ENCODE assay signal across 9 mouse cellular contexts in the genomic region with DNA sequence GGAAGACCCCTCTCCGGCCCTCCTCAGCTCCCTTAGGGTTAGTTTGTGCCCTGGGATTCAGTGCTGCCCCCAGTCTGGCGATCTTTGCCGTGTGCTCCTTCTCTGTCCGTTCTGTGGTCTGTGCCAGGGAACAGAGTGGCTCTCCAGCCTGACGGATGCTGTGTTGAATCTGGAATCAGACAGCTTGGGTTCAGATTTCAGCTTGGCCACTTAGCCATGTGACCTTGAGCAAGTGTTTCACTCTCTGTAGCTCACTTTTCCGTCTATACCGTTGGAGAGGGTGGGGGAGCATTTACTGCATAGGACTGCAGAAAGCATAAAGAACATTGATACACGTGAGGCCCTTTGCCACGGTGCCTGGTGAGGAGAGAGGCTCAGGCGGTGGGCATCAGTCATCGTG. TPM values are rescaled to one million over a fixed set of nuclear protein-coding genes. Genes with fewer than 3 reads are reported as not detected.
DNase-seq lines count a peak whose midpoint lies in the region; ATAC-seq and TF ChIP-seq lines count a peak whose summit lies in the region.
"Had no signal": no experiment of that assay in that cellular context is flagged by ENCODE, and none has a peak within 500 bp of the region (broad histone marks: within the 10 kb centered on the region; RNA-seq: fewer than 3 reads in every experiment).

No protein-coding gene starts in this region.

- ATAC-seq in hindbrain, embryonic 16.5 days, result no peak
- no peak for ATAC-seq in inflammation-experienced regulatory T-cells, adult 6 months
- ATAC-seq in forebrain, embryonic 11.5 days (replicated peaks; ENCODE audit: low FRiP score), result no peak

- no peak overlapping the region for H3K4me2 ChIP-seq in hindbrain, embryonic 16.5 days (ENCODE audit: low read length)
- no peak overlapping the region for H3K4me2 ChIP-seq in forebrain, embryonic 11.5 days (ENCODE audit: low read depth, low read length, severe bottlenecking)
- H3K4me2 ChIP-seq: forebrain, embryonic 12.5 days had no signal

- H3K9ac ChIP-seq in hindbrain, embryonic 16.5 days (ENCODE audit: low read depth, low read length), result peak overlapping the region; percentile 3; the same call in 1 of the 2 replicates
- H3K9ac ChIP-seq in forebrain, embryonic 11.5 days (ENCODE audit: low read length), result no peak overlapping the region
- H3K9ac ChIP-seq: forebrain, embryonic 12.5 days had no signal

- no peak for DNase-seq in left cerebral cortex, adult 2 months (ENCODE audit: extremely low spot score in 1 of 2, low spot score in 2 of 2)
- no peak for DNase-seq in left cerebral cortex, postnatal 10 days (ENCODE audit: extremely low spot score in 1 of 2, low spot score in 2 of 2)
- peak; percentile 68 for DNase-seq in gastrocnemius, postnatal 14 days
- DNase-seq in forebrain, embryonic 11.5 days (ENCODE audit: low spot score), result no peak
- DNase-seq: thymus, adult 2 months had no signal

- no peaks in the 10 kb centered on the region for H3K27me3 ChIP-seq in hindbrain, embryonic 16.5 days (replicated peaks; ENCODE audit: control insufficient read depth, insufficient read depth, low read length)
- no peaks in the 10 kb centered on the region for H3K27me3 ChIP-seq in forebrain, embryonic 11.5 days (ENCODE audit: control insufficient read depth, insufficient read depth, low read length)
- H3K27me3 ChIP-seq: forebrain, embryonic 12.5 days had no signal

- peak overlapping the region; percentile 93; the same call in 1 of the 2 replicates for H3K27ac ChIP-seq in left cerebral cortex, adult 2 months
- peak overlapping the region; percentile 26; the same call in 1 of the 2 replicates for H3K27ac ChIP-seq in hindbrain, embryonic 16.5 days (ENCODE audit: low read depth, low read length)
- H3K27ac ChIP-seq in olfactory bulb, adult 2 months (ENCODE audit: insufficient read depth, low read depth, low read length), result peak overlapping the region; percentile 49; the same call in 1 of the 2 replicates
- H3K27ac ChIP-seq in forebrain, embryonic 11.5 days (ENCODE audit: low read depth, low read length), result no peak overlapping the region

- H3K4me3 ChIP-seq in left cerebral cortex, adult 2 months, result no peak overlapping the region
- no peak overlapping the region for H3K4me3 ChIP-seq in hindbrain, embryonic 16.5 days (ENCODE audit: low read length)
- H3K4me3 ChIP-seq in olfactory bulb, adult 2 months (ENCODE audit: insufficient read depth, low read depth, low read length), result no peak overlapping the region
- no peak overlapping the region for H3K4me3 ChIP-seq in forebrain, embryonic 11.5 days (ENCODE audit: low read depth, low read length)
- H3K4me3 ChIP-seq: forebrain, embryonic 12.5 days had no signal

- intact Hi-C loops in left cerebral cortex, adult 2 months (cut with DNase I), result no loop called here
- intact Hi-C loops in left cerebral cortex, postnatal 10 days (cut with DNase I), result no loop called here
- intact Hi-C loops in gastrocnemius, postnatal 14 days (cut with DNase I; ENCODE audit: low total_unique reads), result no loop called here

- H3K9me3 ChIP-seq in hindbrain, embryonic 16.5 days (ENCODE audit: control insufficient read depth, low read length), result no peaks in the 10 kb centered on the region
- no peaks in the 10 kb centered on the region for H3K9me3 ChIP-seq in forebrain, embryonic 11.5 days (ENCODE audit: control insufficient read depth, low read length)
- H3K9me3 ChIP-seq: forebrain, embryonic 12.5 days had no signal

- TF ChIP-seq CTCF in left cerebral cortex, adult 2 months (IDR thresholded peaks at IDR 0.05), result no peak
- no peak for TF ChIP-seq CTCF in olfactory bulb, adult 2 months (IDR thresholded peaks at IDR 0.05; ENCODE audit: insufficient read depth, low read depth, low read length)

- TF ChIP-seq POLR2A in olfactory bulb, adult 2 months (IDR thresholded peaks at IDR 0.05; ENCODE audit: insufficient read depth, low read depth, low read length), result no peak

- H3K4me1 ChIP-seq in hindbrain, embryonic 16.5 days (ENCODE audit: control insufficient read depth, insufficient read depth, low read depth, low read length), result peaks cover 51% of the 10 kb centered on the region
- peaks cover 40% of the 10 kb centered on the region for H3K4me1 ChIP-seq in olfactory bulb, adult 2 months (ENCODE audit: control insufficient read depth, insufficient read depth, low read length)
- peaks cover 27% of the 10 kb centered on the region for H3K4me1 ChIP-seq in forebrain, embryonic 11.5 days (replicated peaks; ENCODE audit: control insufficient read depth, insufficient read depth, low read length)

- WGBS in hindbrain, embryonic 16.5 days, result 65% methylated on average over 11 of the region's 11 CpGs
- WGBS in olfactory bulb, adult 2 months, result 75% methylated on average over 11 of the region's 11 CpGs
- 83% methylated on average over 11 of the region's 11 CpGs for WGBS in forebrain, embryonic 11.5 days

- no peaks in the 10 kb centered on the region for H3K36me3 ChIP-seq in hindbrain, embryonic 16.5 days (ENCODE audit: control insufficient read depth, insufficient read depth, low read length)
- H3K36me3 ChIP-seq in forebrain, embryonic 11.5 days (ENCODE audit: control insufficient read depth, insufficient read depth, low read length), result no peaks in the 10 kb centered on the region
- H3K36me3 ChIP-seq: forebrain, embryonic 12.5 days had no signal

RNA-seq across cellular contexts. Expression of a gene that starts 44.8 kb away (rescaled TPM):
- total RNA-seq in left cerebral cortex, adult 2 months (2021), result 10 to 100 TPM; 66.4 to 71.1 TPM
- total RNA-seq in left cerebral cortex, postnatal 10 days (2021), result 10 to 100 TPM; 55.1 to 68.0 TPM
- 100 to 1,000 TPM; 127 to 132 TPM for total RNA-seq in gastrocnemius, postnatal 14 days (2021)
- polyA plus RNA-seq in hindbrain, embryonic 16.5 days (2015; fragmentation: Nextera tagmentation; extraction: Ambion mirVana), result 61.1 and 68.8 TPM in 2 replicates
- polyA plus RNA-seq in olfactory bulb, adult 2 months (2012; ENCODE audit: insufficient read depth, insufficient read length, low replicate concordance, missing spikeins), result not detected in 2 replicates
- polyA plus RNA-seq in inflammation-experienced regulatory T-cells, adult 6 months (2017; shearing (Covaris generic)), result 100 to 1,000 TPM in 2 of 3 experiments, 10 to 100 TPM in 1; 75.3 to 134 (median 101) TPM
- 70.8 and 71.7 TPM in 2 replicates for polyA plus RNA-seq in forebrain, embryonic 11.5 days (2014; fragmentation: Nextera tagmentation; extraction: Ambion mirVana)

Comparison
In these comparisons a context has a peak if more than half of its experiments do, and no peak if none do; other contexts are left out.
1. RNA of a gene that starts 44.8 kb away (polyA plus RNA-seq): 75.3 to 134 TPM in inflammation-experienced regulatory T-cells, adult 6 months, 70.8 to 71.7 TPM in forebrain, embryonic 11.5 days and 61.1 to 68.8 TPM in hindbrain, embryonic 16.5 days; not detected in olfactory bulb, adult 2 months; every median in the first group is over 10 times any median in the second.